Mouse (Mus musculus) cortical plate, adult 2 months (tissue): ENCODE data around the gene Zfp775.

Experiments used
- CTCF ChIP-seq: fragments of 200-500 bp; IDR thresholded peaks from 2 replicates; pipeline ENCODE4 v1.5.1; 2011; ENCODE audit warnings: mild to moderate bottlenecking, control low read depth, low read length; ENCODE audit not compliant: insufficient read depth; ENCODE audit errors: extremely low read depth
- POLR2A ChIP-seq: fragments of 200-500 bp; IDR thresholded peaks from 2 replicates; pipeline ENCODE4 v1.6.1; 2011; ENCODE audit warnings: mild to moderate bottlenecking, low read length, control low read depth; ENCODE audit not compliant: insufficient read depth; ENCODE audit errors: extremely low read depth

DNA sequence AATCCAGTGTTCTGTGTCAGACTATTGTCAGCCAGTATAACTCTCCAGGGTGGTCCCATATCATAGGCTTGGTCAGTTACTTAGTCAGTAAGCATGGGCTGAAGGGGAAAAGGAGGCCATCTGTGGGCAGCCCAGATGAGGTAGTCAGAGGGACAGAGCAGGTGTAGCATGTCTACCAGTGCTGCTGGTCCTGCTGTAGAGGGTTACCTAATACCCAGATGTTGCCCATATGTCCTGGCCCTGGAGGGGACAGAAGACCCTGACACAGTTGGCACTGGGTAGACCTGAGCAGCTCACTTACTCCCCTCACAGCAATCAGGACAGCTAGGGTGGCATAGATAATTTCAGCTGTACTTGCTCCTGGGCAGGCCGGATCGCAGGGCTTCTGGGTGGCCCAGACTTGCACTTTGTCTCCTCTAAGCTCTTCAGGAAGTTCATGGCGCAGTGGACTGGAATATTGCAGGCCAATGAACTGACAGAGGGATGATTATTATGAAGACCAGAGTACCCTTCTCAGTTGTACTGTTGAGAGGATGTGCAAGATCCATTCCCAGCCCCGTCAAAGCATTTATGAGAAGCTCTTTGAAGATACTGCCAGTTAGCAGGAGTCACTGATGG lies 36.1 kb upstream of the Zfp775 start:
- TF ChIP-seq POLR2A, result no peak
- no peak for TF ChIP-seq CTCF
